Mouse (Mus musculus): ENCODE data around the gene Gng13. TPM values are rescaled to one million over a fixed set of nuclear protein-coding genes. Genes with fewer than 3 reads are reported as not detected.
A peak's percentile ranks its signal among the peaks of the same experiment; 100 is the strongest.

Gene Gng13
- total and polyA plus RNA-seq, 3 experiments = 0.27 to 0.81 TPM; not detected in 1

GRCm38 (mm10) chr17:25711136-25711535 is 5.8 kb upstream of the Gng13 start:
- no peak for DNase-seq
- Histone ChIP-seq H3K36me3 (ENCODE audit: control insufficient read depth, insufficient read depth, low read length) (no peaks in the 10 kb centered on the region), H3K9ac (ENCODE audit: low read depth, low read length) (no peak overlapping the region), H3K79me2 (replicated peaks; ENCODE audit: control insufficient read depth, insufficient read depth, low read length) (no peaks in the 10 kb centered on the region), H3K4me1 (ENCODE audit: control insufficient read depth, insufficient read depth, low read length) (no peaks in the 10 kb centered on the region), H3K4me3 (no peak overlapping the region), H3K27me3 (ENCODE audit: control insufficient read depth, insufficient read depth, low read length) (no peaks in the 10 kb centered on the region), H3K27ac (no peak overlapping the region)
- intact Hi-C loops (cut with DNase I) = no loop called here
- TF ChIP-seq CTCF (IDR thresholded peaks at IDR 0.05) = no peak
- no peak for TF ChIP-seq EP300 (IDR thresholded peaks at IDR 0.05; ENCODE audit: insufficient read depth, low read depth, low read length)
- TF ChIP-seq POLR2A (IDR thresholded peaks at IDR 0.05; ENCODE audit: insufficient read depth, low read depth, low read length) = no peak
- 55% methylated on average over 4 of the region's 4 CpGs for WGBS

- no peak for DNase-seq
- no peak overlapping the region for H3K9ac ChIP-seq (ENCODE audit: low read depth, low read length)
- H3K4me1 ChIP-seq (ENCODE audit: control insufficient read depth, insufficient read depth, low read length) = no peaks in the 10 kb centered on the region
- no peak overlapping the region for H3K27ac ChIP-seq
- H3K27me3 ChIP-seq (ENCODE audit: control insufficient read depth, insufficient read depth, low read length) = peaks cover 2% of the 10 kb centered on the region; the same call in 1 of the 2 replicates
- no peaks in the 10 kb centered on the region for H3K36me3 ChIP-seq (ENCODE audit: control insufficient read depth, insufficient read depth, low read length)
- H3K4me3 ChIP-seq = no peak overlapping the region
- intact Hi-C loops (cut with DNase I) = no loop called here
- WGBS = 62% methylated on average over 3 of the region's 3 CpGs
- H3K79me2 ChIP-seq (replicated peaks; ENCODE audit: control insufficient read depth, insufficient read depth, low read length) = no peaks in the 10 kb centered on the region
- TF ChIP-seq EP300 (IDR thresholded peaks at IDR 0.05; ENCODE audit: insufficient read depth, low read depth, low read length) (no peak), CTCF (IDR thresholded peaks at IDR 0.05) (no peak), POLR2A (IDR thresholded peaks at IDR 0.05; ENCODE audit: insufficient read depth, low read depth, low read length) (no peak)
Observed at GRCm38 (mm10) chr17:25715627-25716026, 1.3 kb upstream of the Gng13 start.

DNA sequence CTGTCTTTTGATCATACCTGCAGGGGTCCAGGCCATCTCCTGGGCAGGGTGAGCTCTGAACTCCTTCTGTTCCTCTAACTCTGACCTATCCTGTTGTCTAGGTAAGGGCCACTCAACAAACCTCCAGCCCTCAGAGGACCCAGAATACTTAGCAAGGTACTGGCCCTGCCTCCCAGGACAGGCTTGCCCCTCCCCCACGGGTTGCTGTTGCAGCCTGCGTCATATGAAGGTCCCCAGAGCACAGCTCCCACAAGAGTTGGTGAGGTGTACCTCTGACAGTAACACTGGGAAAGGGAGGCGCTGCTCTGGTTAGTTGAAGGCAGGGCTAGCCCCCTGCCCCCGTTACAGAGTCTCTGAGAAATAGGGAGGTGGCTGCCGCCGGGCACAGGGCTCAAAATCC is 841 bp upstream of the Gng13 start:
- Histone ChIP-seq H3K9ac (ENCODE audit: low read depth, low read length) (no peak overlapping the region), H3K27ac (no peak overlapping the region), H3K4me3 (no peak overlapping the region), H3K27me3 (ENCODE audit: control insufficient read depth, insufficient read depth, low read length) (peaks cover 2% of the 10 kb centered on the region; the same call in 1 of the 2 replicates), H3K79me2 (replicated peaks; ENCODE audit: control insufficient read depth, insufficient read depth, low read length) (no peaks in the 10 kb centered on the region), H3K4me1 (ENCODE audit: control insufficient read depth, insufficient read depth, low read length) (no peaks in the 10 kb centered on the region), H3K36me3 (ENCODE audit: control insufficient read depth, insufficient read depth, low read length) (no peaks in the 10 kb centered on the region)
- peak in 1 of 2 experiments; percentile 10 for DNase-seq
- TF ChIP-seq POLR2A (IDR thresholded peaks at IDR 0.05; ENCODE audit: insufficient read depth, low read depth, low read length) (no peak), CTCF (IDR thresholded peaks at IDR 0.05) (no peak), EP300 (IDR thresholded peaks at IDR 0.05; ENCODE audit: insufficient read depth, low read depth, low read length) (no peak)
- 15% methylated on average over 6 of the region's 6 CpGs for WGBS
- intact Hi-C loops (cut with DNase I) = no loop called here

- H3K79me2 ChIP-seq (replicated peaks; ENCODE audit: control insufficient read depth, insufficient read depth, low read length) = no peaks in the 10 kb centered on the region
- TF ChIP-seq POLR2A (IDR thresholded peaks at IDR 0.05; ENCODE audit: insufficient read depth, low read depth, low read length) = no peak
- no peak for TF ChIP-seq EP300 (IDR thresholded peaks at IDR 0.05; ENCODE audit: insufficient read depth, low read depth, low read length)
- TF ChIP-seq CTCF (IDR thresholded peaks at IDR 0.05) = no peak
- DNase-seq = no peak
- no peak overlapping the region for H3K9ac ChIP-seq (ENCODE audit: low read depth, low read length)
- H3K36me3 ChIP-seq (ENCODE audit: control insufficient read depth, insufficient read depth, low read length) = no peaks in the 10 kb centered on the region
- peaks cover 2% of the 10 kb centered on the region; the same call in 1 of the 2 replicates for H3K27me3 ChIP-seq (ENCODE audit: control insufficient read depth, insufficient read depth, low read length)
- intact Hi-C loops (cut with DNase I) = no loop called here
- 15% methylated on average over 6 of the region's 6 CpGs for WGBS
- no peaks in the 10 kb centered on the region for H3K4me1 ChIP-seq (ENCODE audit: control insufficient read depth, insufficient read depth, low read length)
- no peak overlapping the region for H3K4me3 ChIP-seq
- H3K27ac ChIP-seq = no peak overlapping the region
Observed at GRCm38 (mm10) chr17:25717691-25718090, 720 bp downstream of the Gng13 start.

- H3K27me3 ChIP-seq (ENCODE audit: control insufficient read depth, insufficient read depth, low read length) = peaks cover 2% of the 10 kb centered on the region; the same call in 1 of the 2 replicates
- H3K9ac ChIP-seq (ENCODE audit: low read depth, low read length) = no peak overlapping the region
- no peak overlapping the region for H3K4me3 ChIP-seq
- no peak overlapping the region for H3K27ac ChIP-seq
- H3K79me2 ChIP-seq (replicated peaks; ENCODE audit: control insufficient read depth, insufficient read depth, low read length) = no peaks in the 10 kb centered on the region
- H3K4me1 ChIP-seq (ENCODE audit: control insufficient read depth, insufficient read depth, low read length) = no peaks in the 10 kb centered on the region
- WGBS = 97% methylated on average over 5 of the region's 5 CpGs
- no peaks in the 10 kb centered on the region for H3K36me3 ChIP-seq (ENCODE audit: control insufficient read depth, insufficient read depth, low read length)
- no peak for TF ChIP-seq POLR2A (IDR thresholded peaks at IDR 0.05; ENCODE audit: insufficient read depth, low read depth, low read length)
- TF ChIP-seq EP300 (IDR thresholded peaks at IDR 0.05; ENCODE audit: insufficient read depth, low read depth, low read length) = no peak
- TF ChIP-seq CTCF (IDR thresholded peaks at IDR 0.05) = no peak
- no peak for DNase-seq
- intact Hi-C loops (cut with DNase I) = no loop called here
Observed at GRCm38 (mm10) chr17:25721476-25721875, 4.5 kb downstream of the Gng13 start.

DNA sequence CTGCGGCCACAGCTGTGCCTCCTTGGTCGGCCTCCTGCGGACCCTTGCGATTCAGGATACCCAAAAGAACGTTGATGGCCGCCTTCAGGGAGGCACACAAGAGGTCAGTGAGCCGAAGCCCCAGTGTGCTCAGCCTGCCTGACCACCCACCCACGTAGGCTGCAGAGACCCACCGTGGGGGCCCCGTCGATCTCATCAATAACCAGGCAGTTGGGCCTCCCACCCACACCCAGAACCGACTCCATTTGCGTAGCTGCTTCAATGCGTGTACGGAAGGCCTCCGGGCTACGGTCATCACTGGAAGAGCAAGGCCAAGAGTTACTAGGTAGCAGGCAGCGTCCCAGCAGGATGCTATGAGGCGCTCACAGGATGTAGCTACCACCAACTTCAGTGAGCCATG is 6.5 kb downstream of the Gng13 start:
- no peak overlapping the region for H3K9ac ChIP-seq (ENCODE audit: low read depth, low read length)
- H3K27me3 ChIP-seq (ENCODE audit: control insufficient read depth, insufficient read depth, low read length) = no peaks in the 10 kb centered on the region
- TF ChIP-seq EP300 (IDR thresholded peaks at IDR 0.05; ENCODE audit: insufficient read depth, low read depth, low read length) = no peak
- no peak for TF ChIP-seq CTCF (IDR thresholded peaks at IDR 0.05)
- TF ChIP-seq POLR2A (IDR thresholded peaks at IDR 0.05; ENCODE audit: insufficient read depth, low read depth, low read length) = no peak
- H3K79me2 ChIP-seq (replicated peaks; ENCODE audit: control insufficient read depth, insufficient read depth, low read length) = no peaks in the 10 kb centered on the region
- WGBS = 96% methylated on average over 19 of the region's 19 CpGs
- no peak overlapping the region for H3K4me3 ChIP-seq
- no peaks in the 10 kb centered on the region for H3K36me3 ChIP-seq (ENCODE audit: control insufficient read depth, insufficient read depth, low read length)
- DNase-seq = no peak
- H3K4me1 ChIP-seq (ENCODE audit: control insufficient read depth, insufficient read depth, low read length) = peaks cover 4% of the 10 kb centered on the region
- intact Hi-C loops (cut with DNase I) = no loop called here
- no peak overlapping the region for H3K27ac ChIP-seq
